Mouse (Mus musculus): ENCODE measurements around the gene Zfp941. TPM values are rescaled to one million over a fixed set of nuclear protein-coding genes. Genes with fewer than 3 reads are reported as not detected.

Zfp941 gene
- total RNA-seq (2021) = 1.8 and 2.6 TPM in 2 replicates
- long read RNA-seq, transcript Zfp941-202 (3 exons, 3,851 nt) = major isoform, 8 of 9 reads
- long read RNA-seq, partial matches to known transcripts = 0 of 9 reads
- long read RNA-seq, other reads (novel, unspliced or antisense) = 1 of 9 reads

DNA sequence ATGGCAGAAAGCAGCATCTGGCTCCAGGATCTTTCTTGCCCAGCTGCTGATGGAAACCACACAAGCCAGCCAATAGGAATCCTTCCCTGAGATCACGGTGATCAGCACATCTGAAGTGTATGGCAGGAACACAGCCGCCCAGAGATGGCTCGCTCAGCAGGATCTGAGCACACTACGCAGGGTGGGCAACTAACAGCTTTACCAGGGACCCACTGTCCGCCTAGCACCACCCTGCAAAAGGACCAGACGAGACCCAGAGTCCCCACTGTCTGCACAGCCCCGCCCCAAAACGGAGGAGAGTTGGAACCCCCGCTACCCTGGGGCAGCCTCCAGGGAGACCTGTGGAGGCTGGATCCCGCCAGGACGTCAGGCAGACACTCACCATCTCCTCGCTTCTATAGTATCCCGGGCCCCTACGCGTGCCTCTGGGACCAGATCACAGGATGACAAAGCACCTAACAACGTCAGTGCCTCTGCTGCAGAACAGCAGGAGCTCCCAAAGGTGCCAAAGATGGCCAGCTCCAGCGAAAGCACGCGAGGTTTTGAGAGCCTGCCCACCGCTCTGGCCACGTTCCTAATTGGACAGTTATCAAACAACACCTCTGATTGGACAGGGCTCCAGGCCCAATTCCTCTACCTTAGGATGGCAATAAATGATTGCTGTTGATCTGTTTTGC, at the start of gene Zfp941:
Gene Zfp941, minus strand, starts transcription at position 526 of the 677 bp plus-strand sequence.
- DNase-seq = peak; percentile 45

DNA sequence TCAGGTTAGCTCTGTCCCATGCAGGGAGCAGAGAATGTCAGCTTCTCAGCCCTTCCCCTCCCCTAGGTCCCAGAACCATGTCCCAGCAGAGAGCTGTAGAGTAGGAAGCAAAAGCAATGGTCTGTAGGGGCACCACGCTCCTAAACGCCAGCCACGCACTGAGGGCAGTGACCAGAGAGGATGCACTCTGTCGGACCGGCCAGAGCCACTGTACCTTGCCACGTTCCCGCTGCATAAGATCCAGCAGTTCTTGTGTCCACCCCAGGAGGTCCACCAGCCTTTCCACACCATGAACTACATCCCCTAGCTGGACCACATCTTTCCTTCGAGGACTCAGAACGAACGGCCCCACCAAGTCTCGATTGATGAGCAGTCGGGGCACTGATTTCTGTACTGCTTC, 42.8 kb upstream of the Zfp941 start:
- DNase-seq = no peak

DNA sequence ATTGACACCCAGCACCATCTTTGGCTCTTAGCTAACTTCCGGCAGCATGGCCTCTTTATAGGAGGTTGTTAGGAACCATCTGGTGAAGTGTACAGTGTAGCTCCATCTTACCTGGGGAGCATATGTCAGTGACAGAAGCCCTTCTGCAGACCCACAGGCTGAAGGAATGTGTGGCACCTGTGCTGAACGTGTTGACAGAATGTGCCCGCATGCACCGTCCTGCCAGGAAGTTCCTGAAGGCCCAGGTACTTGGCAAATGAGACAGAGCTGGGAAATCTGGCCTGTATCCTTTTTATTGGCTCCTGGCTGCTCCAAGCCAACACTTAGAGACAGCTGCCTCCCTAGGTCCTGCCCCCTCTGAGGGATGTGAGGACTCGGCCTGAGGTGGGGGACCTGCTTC, 38.8 kb upstream of the Zfp941 start:
- no peak for DNase-seq

DNA sequence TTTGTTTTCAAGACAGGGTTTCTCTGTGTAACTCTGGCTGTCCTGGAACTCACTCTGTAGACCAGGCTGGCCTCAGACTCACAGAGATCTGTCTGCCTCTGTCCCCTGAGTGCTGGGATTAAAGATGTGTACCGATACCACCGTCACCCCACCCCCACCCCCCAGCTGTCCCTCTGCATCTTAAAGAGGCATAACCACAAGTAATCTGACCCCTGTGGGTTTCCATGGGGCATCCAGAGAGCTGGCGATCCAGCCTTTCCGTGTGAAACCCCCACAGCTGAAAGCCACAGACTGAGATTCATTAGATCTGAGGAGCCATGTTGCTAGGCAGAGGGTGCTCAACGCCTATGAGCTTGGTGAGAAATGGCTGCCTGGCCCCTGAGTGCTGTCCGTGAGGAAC, 38.0 kb upstream of the Zfp941 start:
- no peak for DNase-seq

DNA sequence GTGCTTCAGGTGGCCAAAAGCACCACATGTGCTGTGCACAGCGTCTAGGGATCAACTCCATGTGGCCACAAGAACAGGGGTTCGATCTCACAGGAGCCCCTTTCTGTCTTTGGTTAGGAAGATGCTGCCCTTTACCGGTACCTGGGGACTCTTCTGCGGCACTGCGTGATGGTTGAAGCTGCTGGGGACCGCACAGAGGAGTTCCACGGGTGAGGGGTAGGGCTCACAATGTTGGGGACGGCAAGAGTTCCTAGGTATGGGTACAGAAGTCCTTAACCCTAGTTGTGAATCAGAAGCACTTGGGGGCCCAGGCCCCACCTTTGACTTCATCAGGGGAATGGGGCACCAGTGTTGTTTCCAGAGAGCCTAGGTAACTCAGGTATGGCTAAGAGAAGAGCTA, 36.8 kb upstream of the Zfp941 start:
- no peak for DNase-seq

DNA sequence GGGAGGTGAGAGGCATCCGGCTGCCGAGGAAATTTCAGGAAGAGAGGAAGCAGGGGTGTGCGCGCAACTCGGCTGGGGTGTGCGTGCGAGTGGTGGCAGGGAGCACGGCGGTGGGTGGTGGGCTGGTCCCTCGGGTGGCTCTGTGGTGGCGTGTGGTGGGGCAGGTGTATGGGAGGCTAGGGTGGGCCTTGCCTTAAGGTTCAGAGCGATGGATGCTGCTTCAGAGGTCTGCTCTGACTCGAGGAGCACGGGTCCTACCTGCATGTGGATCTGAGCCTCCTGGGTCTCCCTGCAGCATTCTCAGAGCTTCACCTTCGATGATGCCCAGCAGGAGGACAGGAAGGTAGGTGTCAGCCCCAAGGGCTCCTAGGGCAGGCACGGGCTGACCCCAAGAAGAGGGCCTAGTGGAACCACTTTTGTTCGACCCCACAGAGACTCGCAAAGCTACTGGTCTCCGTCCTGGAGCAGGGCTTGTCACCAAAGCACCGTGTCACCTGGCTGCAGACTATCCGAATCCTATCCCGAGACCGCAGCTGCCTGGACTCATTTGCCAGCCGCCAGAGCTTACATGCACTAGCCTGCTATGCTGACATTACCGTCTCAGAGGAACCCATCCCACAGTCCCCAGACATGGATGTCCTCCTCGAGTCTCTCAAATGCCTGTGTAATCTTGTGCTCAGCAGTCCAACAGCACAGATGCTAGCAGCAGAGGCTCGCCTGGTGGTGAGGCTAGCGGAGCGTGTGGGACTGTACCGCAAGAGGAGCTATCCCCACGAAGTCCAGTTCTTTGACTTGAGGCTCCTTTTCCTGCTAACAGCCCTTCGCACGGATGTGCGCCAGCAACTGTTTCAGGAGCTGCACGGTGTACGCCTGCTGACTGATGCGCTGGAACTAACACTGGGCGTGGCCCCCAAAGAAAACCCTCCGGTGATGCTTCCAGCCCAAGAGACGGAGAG, 35.9 kb upstream of the Zfp941 start, which contains the start of gene Bet1l:
Gene Bet1l, minus strand, starts transcription at position 28 of the 956 bp plus-strand sequence.
- DNase-seq = no peak

DNA sequence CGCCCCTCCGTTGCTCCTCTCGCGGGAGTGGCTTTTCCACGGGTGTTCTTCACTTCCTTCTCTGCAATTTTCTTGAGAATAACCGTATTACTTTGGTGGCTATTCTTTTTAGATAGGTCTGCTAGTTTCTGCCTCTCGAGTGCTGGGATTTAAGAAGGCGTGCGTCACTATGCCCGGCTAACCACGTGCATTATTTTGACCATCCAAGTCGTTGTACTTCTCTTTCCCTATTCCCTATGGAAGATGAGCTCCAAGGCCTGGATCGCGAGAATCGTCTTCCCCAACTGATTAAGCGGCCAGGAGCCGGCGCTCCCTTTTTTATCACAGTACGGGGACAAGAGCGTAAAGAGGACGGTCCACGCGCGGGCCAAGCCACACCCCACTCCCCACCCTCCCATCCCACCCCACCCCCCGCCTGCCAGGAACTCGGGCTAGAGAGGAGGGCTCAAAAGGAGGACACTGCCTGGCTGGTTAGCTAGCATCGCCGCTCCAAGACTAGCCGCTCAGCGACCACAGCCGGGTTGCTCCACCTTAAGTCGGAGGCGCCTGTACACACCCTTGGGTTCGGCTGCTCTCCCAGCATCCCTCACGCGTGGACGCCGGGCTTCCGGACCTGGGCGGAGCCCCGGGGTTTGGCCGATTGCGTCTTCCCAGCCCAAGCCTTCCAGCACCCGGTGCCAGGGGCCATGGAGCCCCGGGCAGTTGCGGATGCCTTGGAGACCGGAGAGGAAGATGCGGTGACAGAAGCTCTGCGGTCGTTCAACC, 35.0 kb upstream of the Zfp941 start, which contains the start of gene Ric8a:
Gene Ric8a, plus strand, starts transcription at position 173 of the 765 bp plus-strand sequence.
- DNase-seq = peak; percentile 92

DNA sequence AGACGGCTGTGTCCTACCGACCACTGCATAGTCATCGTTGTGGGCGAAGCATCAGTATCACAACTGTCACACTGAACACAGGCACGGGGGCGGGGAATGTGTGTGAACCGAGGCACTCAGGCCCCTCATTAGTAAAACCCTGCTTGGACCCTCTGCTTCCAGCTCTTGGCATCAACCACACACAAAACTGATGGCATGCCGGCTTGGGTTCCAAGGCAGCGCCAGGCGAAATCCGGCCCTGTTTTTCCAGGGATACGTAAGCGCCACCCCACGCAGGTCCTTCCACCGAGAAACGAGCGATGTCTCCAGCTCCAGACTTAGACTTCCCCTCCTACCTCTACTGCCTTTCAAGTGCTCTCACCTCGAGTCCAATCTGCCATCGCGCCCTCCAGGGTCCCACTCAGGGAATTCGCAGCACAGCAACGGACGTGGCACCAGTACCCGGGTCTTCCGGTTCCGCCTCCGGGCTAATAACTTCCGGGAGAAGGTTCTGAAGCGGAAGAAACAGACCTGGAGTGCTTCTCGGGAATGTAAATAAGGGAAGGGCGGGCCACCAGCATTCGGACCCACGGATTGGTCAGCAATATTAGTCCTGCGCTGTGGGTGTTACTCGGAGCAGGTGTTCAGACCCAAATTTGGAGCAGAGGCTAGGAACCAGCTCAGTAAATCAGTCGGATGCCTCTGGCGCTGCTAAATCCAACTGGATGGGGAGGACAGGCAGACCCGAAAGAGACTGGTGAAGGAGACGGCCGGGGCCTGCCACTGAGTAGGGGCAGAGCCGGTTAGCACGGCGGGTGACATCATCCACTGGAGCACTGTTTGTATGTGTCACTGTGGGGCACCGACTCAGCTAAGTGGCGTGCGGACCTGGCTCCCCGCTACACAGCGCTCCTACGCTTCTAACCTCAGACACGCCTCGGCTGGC, 34.1 kb upstream of the Zfp941 start, which contains the start of gene Gm45785:
Gene Gm45785, minus strand, starts transcription at position 472 of the 925 bp plus-strand sequence.
- peak; percentile 75 for DNase-seq

DNA sequence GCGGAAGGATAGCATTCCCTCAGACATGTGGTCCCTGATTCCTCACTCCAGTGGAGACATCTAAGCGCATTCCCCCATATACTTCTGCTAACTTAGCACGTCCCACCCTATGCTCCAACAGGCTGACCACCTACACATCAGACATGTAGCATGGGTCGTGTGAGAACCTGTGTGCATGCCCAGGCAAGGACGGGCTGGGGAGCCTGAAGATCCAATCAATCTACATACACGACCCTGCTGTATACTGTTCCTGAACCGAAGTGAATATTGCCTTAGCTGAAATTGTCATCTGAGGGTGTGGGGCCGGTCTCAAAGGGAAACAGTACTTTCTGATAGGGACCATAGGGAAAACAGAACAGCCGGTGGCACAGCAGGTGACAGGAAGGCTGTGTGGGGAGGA, 33.2 kb upstream of the Zfp941 start:
- DNase-seq = no peak

DNA sequence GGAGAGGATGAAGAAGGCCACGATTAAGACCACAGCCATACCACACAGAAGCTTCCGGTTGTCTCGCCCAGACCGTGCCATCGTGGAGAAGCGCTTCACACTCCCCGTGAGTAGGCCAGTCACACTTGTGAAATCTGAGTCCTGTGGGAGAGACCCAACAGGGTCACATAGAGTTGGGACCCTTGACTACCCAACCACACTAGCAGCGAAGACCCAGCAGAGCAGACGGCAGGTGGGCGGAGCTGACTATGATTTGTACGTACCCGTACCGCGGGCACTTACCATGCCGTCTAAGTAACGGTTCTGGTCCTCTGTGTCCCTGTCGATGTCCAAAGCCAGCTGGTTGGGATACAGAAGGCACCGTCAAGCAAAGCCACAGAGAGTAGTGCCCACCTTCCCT, 32.5 kb upstream of the Zfp941 start:
- DNase-seq = no peak

DNA sequence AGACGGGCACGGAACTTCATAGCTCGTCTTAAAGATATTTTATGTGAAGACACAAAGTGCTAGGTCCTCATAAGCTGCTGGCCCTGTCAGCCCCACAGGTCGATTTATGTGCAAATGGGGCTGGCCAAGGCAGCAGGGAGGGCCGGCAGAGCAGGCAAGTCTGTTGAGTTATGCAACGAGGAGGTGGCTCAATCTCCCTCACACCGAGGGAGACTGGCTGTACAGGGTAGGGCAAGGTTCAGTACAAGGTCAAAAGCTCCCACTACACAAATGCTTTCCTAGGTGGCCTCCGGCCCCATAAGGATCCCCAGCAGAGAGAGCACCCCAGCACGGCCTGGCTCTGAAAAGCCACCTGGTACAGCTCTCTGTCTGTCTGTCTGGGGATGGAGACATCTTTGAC, 31.4 kb upstream of the Zfp941 start:
- no peak for DNase-seq

DNA sequence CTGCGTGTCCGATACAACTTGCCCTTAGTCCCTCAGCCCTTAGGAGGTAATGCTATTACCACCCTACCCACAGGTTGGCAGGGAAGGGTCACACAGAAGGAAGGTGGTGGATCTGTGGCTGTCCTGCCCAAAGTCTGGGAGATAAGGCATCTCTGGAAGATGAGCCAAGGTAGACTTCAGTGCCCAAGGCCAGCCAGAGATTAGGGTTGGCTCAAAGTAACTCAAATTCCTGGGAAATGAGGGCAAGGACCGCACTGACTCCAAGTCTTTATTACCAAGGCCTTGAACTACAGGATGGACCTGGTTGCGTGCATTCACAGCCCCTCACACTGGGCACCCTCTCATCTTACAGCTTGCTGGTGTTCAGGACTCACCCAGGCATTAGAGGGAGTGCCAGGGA, 29.9 kb upstream of the Zfp941 start:
- no peak for DNase-seq

DNA sequence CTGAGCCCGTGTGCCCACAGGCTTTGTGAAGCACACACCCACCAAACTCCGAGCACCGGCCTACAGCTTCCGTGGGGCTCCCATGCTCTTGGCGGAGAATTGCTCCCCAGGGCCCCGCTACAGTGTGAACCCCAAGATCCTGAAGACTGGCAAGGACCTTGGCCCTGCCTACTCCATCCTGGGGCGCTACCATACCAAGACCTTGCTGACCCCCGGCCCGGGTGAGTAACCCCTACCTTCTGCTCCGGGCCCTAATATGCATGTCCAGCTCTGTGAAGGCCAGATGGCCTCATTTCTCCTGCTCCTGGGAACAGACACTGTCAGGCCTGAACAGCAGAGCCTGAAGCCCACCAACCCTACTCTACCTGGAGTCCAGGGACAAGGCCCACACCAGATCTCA, 26.6 kb upstream of the Zfp941 start:
- no peak for DNase-seq

DNA sequence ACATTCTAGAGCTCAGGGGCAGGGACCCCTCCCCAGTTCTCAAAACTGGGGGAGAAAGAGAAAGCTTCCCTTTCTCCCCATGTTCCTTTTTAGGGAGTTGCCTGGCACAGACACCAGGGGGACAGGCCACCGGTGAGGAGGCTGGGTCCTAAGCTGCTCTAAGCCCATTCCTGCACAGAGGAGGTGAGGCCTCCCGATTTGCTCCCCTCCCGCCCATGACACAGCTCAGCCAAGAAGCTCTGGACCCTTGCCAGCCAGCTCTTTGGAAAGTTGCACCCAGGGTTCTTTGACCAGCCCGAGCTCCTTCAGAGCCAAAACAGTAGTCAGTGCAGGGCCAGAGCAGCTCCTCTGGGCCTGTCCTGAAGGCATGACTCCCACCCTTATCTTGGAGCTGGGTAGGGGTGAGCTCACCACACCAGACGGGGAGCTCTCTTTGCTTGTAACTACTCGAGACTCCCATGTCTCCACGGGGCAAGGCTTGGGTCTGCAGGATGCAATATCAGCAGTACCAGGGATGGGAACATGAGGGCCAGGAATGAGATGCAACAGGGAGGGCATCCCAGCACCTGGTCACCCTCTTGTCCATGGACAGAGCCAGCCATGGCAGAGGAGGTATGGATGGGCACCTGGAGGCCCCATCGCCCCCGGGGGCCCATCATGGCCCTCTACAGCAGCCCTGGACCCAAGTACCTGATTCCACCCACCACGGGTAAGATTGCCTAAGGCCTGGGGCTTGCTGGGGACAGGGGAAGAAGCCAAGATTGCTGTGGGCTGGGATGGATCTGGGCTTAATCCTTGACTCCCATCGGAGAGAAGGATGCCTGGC, 26.0 kb upstream of the Zfp941 start, which contains the start of gene Odf3:
Gene Odf3, plus strand, starts transcription at position 51 of the 826 bp plus-strand sequence.
- peak; percentile 86 for DNase-seq

DNA sequence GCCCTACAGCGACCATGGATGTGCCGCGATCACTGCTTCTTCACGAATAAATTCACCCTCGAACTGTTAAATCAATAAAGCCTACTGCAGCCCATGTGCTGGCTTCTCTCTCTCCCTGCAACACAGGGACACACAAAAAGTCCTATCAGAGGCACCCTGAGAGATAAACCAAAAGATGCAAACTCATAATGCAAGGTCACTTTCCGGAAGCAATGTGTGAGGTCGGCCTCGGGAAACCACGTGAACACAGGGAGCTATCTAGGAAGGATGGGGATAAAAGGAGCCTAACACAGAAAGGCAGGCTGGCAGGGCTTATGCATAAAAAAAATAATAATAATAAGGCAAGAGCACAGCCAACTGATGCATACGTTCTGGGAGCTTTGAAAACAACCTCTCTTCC, 24.7 kb upstream of the Zfp941 start:
- no peak for DNase-seq

DNA sequence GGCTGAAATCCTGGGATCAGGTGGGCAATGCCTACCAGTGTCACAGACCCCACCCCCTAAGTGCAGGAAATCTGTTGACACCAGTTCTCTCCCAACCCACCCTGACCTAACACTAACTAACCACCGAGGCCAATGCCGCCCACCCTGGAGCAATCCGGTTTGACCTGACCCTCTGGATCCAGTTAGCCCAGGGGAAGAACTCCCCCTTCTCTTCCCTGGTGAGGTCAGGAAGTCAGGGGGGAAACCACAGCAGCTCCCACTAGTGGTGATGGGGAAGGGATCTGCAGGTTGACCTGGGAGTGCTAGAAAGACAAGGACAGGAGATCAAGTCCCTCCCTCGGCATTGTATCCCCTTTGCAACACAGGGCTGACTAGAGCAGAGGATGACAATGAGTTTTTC, 23.7 kb upstream of the Zfp941 start:
- DNase-seq = no peak

DNA sequence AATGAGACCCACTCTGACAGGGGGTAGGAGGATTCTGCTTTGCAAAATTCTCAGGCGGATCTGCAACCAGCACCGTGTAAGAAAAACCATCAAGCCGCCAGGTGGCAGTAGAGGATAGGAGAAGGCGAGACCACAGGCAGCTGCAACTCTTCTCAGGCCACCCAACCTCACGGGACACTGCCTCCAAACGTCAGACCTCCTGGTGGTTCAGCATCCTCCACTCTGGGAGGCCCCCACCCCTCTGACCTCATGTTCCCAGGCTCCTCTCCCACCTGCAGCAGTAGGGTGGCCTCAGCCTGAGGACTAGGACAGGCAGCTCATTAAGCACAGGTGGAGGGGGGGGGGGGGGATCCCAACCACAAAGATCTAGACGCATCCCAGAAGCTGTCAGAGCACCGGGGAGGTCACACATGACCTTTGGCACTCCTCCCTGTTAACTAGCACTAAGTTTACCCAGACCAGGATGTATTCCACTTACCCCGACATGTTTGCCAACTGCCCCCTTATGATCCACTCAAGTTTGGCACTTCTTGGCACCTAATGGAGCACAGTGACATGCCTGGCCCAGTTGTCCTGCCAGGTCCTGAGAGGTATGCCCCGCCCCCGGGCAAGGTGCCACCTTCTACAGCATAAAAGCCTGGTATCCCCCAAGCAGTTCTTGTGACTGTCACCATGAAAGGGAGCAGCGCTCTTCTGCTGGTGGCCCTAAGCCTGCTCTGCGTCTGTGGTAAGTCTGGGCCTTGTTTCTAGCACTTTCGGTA, 23.1 kb upstream of the Zfp941 start, which contains the start of gene Scgb1c1:
Gene Scgb1c1, plus strand, starts transcription at position 643 of the 761 bp plus-strand sequence.
- DNase-seq = peak; percentile 93

DNA sequence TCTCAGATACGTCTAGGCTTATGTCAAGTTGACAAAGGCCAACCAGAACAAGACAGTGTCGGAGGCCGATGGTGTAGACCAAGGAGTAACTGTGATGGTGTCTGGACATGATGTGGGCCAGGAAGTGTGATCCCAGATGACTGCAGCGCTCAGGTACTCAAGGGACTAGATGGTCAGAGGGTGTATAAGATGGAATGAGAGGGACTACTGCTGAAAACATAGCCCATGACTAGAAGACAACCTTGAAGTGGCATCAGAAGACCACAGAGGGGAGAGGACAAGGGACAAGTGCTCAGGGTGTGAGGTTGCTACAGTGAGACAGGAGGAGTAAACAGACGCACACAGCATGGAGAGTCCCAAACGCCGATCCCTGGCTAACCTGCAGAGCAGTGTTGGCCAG, 21.8 kb upstream of the Zfp941 start:
- DNase-seq = no peak
